Mouse (Mus musculus): Measurements from ENCODE around the gene Camta1.

Gene Camta1

DNA sequence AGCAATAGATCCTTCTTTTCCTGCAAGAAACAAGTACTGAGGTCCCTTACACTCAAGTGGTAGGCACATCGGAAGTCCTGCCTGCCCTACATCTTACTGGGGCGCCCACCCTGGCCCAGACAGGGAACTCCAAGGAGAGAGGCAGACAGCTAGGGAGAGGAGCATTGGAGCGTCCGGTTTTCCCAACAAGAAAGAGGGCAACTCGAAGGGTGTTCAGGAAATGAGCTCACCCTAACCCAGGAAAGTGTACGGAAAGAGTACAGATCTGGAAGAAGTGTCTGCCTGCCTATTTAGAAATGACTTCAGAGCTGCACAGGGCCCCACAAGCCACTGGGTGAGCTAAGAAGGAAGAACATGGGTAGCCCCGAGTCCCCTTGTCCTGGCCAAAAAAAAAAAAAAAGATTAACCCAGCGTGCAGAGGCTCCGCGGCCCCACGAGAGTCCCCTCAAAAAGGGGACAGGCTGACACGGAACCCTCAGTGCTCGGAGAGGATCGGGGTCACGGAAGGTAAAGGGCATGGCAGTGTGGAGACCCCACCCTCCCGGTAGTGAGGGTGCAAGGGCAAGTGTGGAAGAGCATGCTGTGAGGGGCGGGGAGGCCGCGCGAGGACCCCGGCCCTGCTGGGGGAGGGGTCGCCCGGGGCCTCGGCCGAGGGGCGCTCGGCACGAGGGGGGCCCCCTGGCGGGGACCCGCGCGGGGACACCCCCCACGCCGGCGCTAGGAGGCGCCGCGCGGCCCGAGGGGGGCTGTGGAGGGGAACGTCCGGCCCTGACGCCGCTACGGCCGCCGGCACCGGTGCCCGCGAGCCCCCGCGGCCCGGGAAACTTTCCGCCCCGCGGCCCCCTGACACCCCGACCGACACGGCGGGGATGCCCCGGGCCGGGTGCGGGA is 990 bp downstream of the Camta1 start:
- peak; percentile 56 for DNase-seq

DNA sequence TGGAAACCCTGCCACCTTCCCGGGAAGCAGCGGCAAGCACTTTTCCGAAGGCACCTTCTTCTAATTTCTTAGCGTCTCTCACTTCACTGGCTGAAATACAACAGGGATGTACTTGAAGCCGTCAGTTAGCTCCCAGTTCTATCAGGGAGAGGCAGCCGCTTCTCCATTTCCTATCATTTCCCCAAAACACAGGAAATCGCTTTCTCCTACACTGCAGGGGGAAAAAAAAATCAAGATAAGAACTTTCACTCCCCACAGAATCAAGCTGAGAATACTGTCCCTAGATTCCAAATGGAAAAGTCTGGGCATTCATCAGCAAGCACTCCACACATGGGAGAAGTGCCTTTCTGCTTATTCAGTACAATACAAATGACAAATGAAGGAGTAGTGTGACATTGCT is 2.4 kb downstream of the Camta1 start:
- DNase-seq: no peak

GRCm38 (mm10) chr4:151853949-151854348 is 7.7 kb downstream of the Camta1 start:
- DNase-seq: peak; percentile 52

- DNase-seq: peak; percentile 77
Measured at GRCm38 (mm10) chr4:151851179-151851578, 10.5 kb downstream of the Camta1 start.

DNA sequence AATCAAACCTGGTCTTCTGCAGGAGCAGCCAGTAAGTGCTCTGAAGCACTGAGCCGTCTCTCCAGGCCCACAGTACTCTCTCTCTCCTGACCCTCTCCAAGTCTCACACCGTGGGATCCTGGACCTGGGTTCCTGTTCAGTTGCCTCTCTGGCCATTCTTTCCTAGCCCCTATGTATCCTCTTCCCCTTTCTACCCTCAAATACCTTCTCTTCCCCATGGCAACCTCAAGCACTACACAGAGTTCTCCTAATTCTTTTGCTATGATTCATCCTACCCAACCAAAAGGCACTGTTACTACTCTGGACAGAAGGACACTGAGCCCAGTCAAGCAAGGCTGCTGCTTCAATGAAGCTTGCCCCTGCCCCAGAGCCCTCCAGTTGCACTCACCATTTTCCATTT is 19.1 kb downstream of the Camta1 start:
- DNase-seq: no peak

GRCm38 (mm10) chr4:151838518-151838917 is 23.2 kb downstream of the Camta1 start:
- no peak for DNase-seq

GRCm38 (mm10) chr4:151835860-151836259 is 25.8 kb downstream of the Camta1 start:
- DNase-seq: no peak

GRCm38 (mm10) chr4:151834536-151834935 is 27.1 kb downstream of the Camta1 start:
- peak; percentile 34 for DNase-seq

- DNase-seq: no peak
Measured at GRCm38 (mm10) chr4:151833940-151834449, 27.7 kb downstream of the Camta1 start.

DNA sequence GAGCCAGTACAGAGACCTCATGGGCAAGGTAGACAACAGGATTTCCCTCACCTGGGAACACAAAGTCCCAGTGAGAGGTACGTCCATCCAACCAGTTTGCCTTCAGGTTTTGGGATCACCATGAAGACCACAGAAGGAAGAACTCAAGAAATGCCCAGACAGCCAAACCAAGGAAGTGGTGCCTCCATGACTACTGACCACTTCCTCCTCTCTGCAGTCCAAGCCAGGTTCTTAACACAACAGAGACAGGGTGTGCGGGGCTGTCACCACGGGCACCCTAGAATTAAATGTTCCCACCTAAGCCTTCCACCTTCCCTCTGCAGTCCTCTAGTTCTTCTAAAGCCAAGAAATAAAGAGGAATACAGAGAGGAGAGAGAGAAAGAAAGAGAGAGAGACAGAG is 33.8 kb downstream of the Camta1 start:
- DNase-seq: no peak

DNA sequence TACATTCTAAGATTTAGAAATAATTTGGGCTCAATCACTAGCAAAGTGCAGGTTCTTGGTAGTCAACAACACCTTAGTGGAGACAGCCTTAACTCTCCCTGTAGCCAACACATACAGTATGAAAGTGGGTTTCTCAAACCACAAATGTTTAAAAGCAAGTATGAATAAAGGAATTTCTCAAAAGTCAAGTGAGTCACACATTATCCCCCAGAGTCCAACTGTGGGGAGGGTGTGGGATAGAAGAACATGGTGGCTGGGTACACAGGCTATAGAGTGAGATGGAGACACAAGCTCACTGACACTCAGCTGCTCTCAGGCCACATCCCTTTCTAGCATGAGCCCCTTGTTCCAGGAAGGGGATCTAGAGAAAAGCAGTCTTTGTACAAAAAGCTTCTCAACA is 34.3 kb downstream of the Camta1 start:
- no peak for DNase-seq

- DNase-seq: peak; percentile 8
Measured at GRCm38 (mm10) chr4:151823963-151824362, 37.7 kb downstream of the Camta1 start.

DNA sequence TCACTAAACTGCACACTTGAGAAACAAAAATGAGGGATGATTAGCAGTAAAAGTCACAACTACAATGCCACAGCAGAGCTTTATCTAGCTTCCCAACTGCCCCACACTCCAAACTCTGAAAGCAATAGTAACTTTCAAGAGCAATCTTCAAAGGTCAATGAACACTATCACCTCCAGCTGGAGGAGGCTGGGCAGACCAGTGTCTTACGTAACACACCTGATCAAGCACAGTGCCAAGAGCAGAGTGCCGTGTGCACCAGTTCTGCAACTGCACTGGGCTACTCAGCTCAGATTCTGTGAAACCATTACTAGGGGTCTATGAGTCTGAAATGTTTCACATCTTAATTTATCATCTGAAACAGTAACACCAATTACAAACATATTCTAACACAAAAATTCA is 38.7 kb downstream of the Camta1 start:
- DNase-seq: no peak

DNA sequence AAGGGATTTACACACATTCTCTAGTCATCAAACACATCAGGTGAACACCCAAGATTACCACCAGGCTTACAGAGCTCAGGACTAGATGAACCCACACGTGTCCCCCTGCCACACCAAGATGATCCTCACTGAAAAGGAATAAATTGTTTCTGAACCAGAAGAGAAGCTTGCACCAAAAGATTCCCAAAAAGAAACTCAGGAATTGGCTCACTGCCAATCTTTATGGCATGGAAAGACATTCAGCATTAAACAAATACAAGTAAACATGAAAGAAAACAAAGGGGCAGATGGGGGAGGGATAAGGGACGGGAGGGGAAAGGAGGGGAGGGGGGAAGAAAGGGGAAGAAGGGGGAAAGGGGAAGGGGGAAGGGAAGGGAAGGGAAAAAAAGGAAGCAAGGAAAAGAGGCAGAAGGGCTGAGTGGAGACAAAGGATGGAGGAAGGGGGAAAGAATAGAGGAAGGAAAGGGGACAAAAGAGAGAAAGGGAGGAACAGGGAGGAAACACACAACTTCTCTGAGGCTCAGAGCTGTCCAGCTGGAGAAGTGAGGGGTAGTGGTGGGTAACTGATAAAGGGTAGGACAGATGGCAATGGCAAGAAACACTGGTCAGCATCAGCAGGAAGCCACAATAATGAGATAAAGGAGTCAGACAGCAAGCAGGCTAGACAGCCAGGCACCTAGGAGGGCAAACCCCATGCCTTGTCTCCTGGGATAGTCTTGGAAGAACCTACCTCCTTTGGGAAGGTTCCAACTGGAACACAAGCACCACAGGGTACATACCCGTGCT is 43.5 kb downstream of the Camta1 start:
- DNase-seq: peak; percentile 51

GRCm38 (mm10) chr4:151813711-151814110 is 48.0 kb downstream of the Camta1 start:
- DNase-seq: no peak

DNA sequence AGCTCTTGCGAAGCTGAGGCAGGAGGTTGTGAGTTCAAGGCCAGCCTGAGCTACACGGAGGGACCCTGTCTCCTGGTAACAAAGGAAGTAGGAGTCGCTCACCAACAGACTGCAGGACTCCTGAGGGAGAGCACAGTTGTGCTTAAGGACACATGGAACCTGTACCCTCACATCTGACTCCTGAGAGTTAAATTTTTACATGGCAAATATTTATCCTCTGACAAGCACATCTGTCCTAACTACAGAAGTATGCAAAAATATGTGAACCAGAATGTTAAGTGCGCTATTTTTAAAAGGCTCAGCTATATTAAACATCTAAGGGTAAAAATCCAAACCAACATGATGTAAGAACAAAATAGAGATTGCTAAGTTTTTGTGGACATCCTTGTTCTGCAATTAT is 56.0 kb downstream of the Camta1 start:
- DNase-seq: no peak

DNA sequence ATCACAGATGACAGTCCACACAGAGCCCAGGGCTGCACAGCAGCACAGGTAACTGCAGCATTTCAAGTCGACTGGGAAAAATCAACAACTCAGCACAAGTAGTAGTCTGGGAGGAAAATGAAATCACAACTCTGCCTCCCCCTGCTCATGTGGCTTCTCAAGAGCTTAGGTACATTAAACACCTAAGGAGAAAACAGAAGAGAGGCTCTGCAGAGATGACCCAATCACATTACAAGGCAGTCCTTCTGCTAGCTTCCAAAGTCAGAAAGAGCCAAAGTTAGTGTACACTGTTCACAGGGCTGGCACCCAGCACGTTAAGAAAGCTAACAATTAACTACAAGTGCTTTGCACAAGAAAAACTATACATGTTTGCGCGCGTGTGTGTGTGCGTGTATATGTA is 56.6 kb downstream of the Camta1 start:
- DNase-seq: no peak

DNA sequence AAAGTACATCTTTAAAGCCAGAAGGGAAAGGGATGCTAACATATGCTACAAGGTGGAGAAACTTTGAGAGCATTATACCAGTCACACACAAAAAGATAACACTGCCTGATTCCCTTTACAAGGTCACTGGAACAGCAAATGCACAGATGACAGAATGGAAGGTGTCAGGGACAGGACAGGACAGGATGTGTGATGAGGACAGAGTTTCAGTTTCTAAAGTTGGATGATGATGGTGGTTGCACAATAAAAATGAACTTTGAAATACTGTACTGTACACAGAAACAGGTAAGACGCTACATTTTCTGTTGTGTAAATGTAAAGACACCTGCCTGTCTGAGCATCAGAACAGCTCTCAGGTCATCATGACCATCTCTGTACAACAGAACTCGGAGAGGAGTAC is 57.5 kb downstream of the Camta1 start:
- no peak for DNase-seq

- no peak for DNase-seq
Measured at GRCm38 (mm10) chr4:151798630-151799029, 63.0 kb downstream of the Camta1 start.

DNA sequence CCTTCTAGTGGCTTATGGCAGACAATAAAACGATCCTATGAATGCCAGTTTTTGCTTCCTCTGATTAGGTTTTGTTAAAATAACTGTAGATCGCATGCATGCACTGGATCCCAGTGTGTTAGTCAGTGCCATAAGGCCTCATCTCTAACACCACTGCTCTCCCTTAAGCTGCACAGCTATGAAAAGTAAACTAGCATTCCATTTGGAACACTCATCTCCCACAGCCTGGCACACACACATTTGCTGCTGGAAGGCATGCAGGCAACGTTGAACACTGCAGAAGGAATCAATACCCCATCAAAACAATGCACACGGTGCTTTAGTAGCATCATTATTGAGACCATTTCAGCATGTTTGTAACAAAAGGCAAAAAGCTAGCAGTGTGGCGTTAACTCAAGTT is 68.0 kb downstream of the Camta1 start:
- no peak for DNase-seq

DNA sequence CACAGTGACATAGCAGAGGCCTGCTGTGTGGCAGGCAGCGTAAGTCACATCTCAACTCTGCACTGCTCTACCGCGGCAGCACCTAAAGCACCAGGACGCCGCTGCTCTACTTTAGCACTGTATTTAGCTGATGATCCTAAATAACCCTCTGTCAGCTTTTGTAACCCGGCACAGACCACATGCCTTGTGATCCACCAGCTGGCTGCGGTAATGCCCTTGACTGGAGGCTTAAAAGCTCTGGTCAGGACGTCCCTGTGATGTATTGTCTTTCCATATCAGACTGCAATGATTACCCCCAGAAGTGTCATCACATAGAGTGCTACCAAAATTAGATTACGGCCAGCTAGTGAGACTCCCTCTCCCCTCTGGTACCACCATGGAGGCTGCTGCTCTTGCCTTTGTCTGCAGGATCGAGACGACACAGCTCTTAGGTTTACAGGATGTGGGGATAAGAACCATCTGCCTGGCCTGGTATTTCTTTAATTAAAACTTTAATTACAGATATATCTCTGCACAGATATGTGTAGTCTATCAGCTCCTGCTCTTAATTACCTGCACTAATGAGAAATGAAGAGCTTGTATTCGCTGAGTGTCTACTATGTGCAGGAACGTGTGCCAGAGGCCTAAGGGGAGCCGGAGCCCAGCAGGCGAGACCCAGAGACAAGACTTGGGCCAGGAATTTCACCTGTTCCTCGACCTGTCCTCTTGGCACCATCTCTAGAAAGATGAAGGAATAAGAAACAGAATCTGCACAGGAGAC is 74.5 kb downstream of the Camta1 start:
- DNase-seq: peak; percentile 78

DNA sequence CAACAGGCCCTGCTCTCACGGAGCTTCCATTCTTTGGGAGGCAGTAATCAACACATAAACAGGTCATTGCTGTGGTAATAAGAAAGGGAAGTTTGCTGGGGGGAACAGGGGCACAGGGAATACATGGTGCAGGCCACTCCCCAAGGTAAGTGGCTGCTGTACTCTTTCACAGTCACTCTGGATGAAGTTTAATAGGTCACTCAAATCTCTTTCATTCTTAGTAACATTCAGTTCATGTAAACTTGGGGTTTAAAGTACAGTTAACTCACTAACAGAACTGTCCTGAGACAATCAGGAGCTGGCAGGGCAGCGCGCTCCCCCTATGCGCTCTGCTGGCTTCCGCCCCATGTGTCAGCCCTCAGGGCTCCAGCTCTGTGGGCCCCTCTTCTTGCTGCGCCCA is 81.2 kb downstream of the Camta1 start:
- no peak for DNase-seq

GRCm38 (mm10) chr4:151779962-151780459 is 81.7 kb downstream of the Camta1 start:
- DNase-seq: no peak

Data from retina, postnatal 1 day (tissue).